Mouse (Mus musculus): ENCODE measurements at regions not wholly inside any gene's neighbourhood (a gene's known extent, or its start where the extent isn't known, plus 50 kb on each side); places are given as distances from the start of the nearest gene placed in this dataset.

- no peak for ATAC-seq (ENCODE audit: low FRiP score)
- WGBS, result 53% methylated on average over 10 of the region's 10 CpGs
- Histone ChIP-seq H3K4me3 (no peak overlapping the region), H3K27ac (no peak overlapping the region), H3K27me3 (0 out of 2 replicates have a peak, but pooled peaks cover 7% of the 10 kb centered on the region), H3K4me1 (peaks cover 31% of the 10 kb centered on the region), H3K9me3 (replicated peaks) (no peaks in the 10 kb centered on the region), H3K4me2 (replicated peaks) (no peak overlapping the region), H3K36me3 (no peaks in the 10 kb centered on the region), H3K9ac (no peak overlapping the region)
These were observed 188.8 kb upstream of the Six2 start for GRCm38 (mm10) chr17:85876853-85877252.

GRCm38 (mm10) chr17:85873853-85874586 lies 185.9 kb upstream of the Six2 start:
- Histone ChIP-seq H3K4me1 (peaks cover 45% of the 10 kb centered on the region), H3K27ac (peak overlapping the region; percentile 35; the same call in 1 of the 2 replicates), H3K4me2 (replicated peaks) (peak overlapping the region; percentile 31), H3K9ac (no peak overlapping the region), H3K36me3 (no peaks in the 10 kb centered on the region), H3K9me3 (replicated peaks) (no peaks in the 10 kb centered on the region), H3K27me3 (0 out of 2 replicates have a peak, but pooled peaks cover 7% of the 10 kb centered on the region), H3K4me3 (no peak overlapping the region)
- 18% methylated on average over 13 of the region's 13 CpGs for WGBS
- peak; percentile 66 for ATAC-seq (ENCODE audit: low FRiP score)

DNA sequence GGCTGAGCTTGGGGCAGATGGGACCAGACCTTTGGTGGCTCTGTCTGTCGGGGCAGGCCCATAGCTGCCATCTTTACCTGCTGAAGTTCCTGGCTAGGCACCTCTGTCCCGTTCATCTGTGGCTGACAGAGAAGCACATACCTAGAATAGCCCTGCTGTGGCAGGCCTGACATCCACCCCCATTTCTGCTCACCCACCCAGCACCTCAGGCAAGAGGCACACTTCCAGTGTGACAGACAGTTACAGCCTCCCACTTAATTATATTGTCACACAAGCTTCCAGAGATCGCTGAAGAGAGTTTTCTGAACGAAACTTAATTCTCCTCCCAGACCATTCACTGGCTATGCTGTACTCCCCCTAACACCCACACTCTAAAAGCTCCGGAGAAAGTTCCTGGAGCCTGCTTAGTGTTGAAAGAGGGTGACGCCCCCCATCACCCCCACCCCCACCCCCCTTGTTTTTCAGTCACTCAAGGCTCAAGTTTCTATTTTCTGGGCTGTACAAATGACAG lies 184.9 kb upstream of the Six2 start:
- Histone ChIP-seq H3K4me3 (no peak overlapping the region), H3K4me2 (replicated peaks) (no peak overlapping the region), H3K27ac (no peak overlapping the region), H3K27me3 (0 out of 2 replicates have a peak, but pooled peaks cover 7% of the 10 kb centered on the region), H3K9ac (no peak overlapping the region), H3K4me1 (peaks cover 54% of the 10 kb centered on the region), H3K36me3 (no peaks in the 10 kb centered on the region), H3K9me3 (replicated peaks) (no peaks in the 10 kb centered on the region)
- 51% methylated on average over 6 of the region's 6 CpGs for WGBS
- ATAC-seq (ENCODE audit: low FRiP score), result no peak

- peaks cover 47% of the 10 kb centered on the region for H3K4me1 ChIP-seq
- no peak for ATAC-seq (ENCODE audit: low FRiP score)
- H3K36me3 ChIP-seq, result no peaks in the 10 kb centered on the region
- H3K4me3 ChIP-seq, result no peak overlapping the region
- H3K9ac ChIP-seq, result no peak overlapping the region
- no peak overlapping the region for H3K4me2 ChIP-seq (replicated peaks)
- peak overlapping the region; percentile 71 for H3K27ac ChIP-seq
- 54% methylated on average over 8 of the region's 8 CpGs for WGBS
- H3K27me3 ChIP-seq, result 0 out of 2 replicates have a peak, but pooled peaks cover 4% of the 10 kb centered on the region
- H3K9me3 ChIP-seq (replicated peaks), result no peaks in the 10 kb centered on the region
These were observed 182.3 kb upstream of the Six2 start for GRCm38 (mm10) chr17:85870406-85870805.

DNA sequence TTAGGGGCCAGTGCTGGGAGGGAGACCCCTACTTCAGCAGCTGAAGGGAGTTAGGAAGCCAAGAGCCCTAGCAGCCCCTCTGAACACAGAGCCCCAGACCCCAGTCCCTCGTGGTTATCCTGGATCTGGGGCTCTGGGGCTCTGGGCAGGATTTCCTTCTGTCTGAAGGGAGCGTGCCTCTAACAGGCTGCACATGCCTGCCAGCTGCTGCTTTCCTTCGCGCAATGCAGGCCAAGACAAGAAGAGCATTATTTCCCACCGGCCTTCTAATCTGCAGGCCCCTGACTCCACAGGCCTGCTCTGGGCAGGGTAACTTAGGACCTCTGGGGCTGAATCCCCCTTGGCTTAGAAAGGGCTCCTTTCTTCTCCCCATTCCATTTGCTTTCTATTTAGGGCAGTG lies 181.1 kb upstream of the Six2 start:
- Histone ChIP-seq H3K9me3 (replicated peaks) (no peaks in the 10 kb centered on the region), H3K9ac (no peak overlapping the region), H3K4me2 (replicated peaks) (no peak overlapping the region), H3K27ac (peak overlapping the region; percentile 71), H3K27me3 (0 out of 2 replicates have a peak, but pooled peaks cover 3% of the 10 kb centered on the region), H3K36me3 (no peaks in the 10 kb centered on the region), H3K4me3 (no peak overlapping the region), H3K4me1 (peaks cover 40% of the 10 kb centered on the region)
- ATAC-seq (ENCODE audit: low FRiP score), result 0 out of 2 replicates have a peak, but pooled peaks have one; percentile 44
- WGBS, result 35% methylated on average over 5 of the region's 5 CpGs

- ATAC-seq (ENCODE audit: low FRiP score), result no peak
These were observed 180.0 kb upstream of the Six2 start for GRCm38 (mm10) chr17:85867945-85868616.

DNA sequence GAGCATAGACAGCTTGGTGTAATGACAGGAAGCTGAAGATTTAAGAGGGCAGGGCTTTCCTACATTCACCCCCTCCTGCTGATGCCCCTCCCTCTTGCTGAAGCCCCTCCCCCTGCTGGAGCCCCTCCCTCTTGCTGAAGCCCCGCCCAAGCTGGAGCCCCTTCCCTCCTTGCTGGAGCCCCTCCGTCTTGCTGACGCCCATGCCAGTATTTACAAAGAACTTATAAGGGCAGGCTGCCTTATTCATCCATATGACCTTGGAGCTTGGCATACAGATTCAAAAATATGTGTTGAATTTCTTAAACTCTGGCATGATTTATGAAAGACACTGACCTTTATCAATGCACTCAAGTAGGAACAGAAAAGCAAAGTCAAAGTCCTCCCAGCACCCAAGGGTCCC lies 178.5 kb upstream of the Six2 start:
- 79% methylated on average over 3 of the region's 3 CpGs for WGBS
- no peaks in the 10 kb centered on the region for H3K9me3 ChIP-seq (replicated peaks)
- no peak overlapping the region for H3K4me3 ChIP-seq
- H3K4me1 ChIP-seq, result peaks cover 25% of the 10 kb centered on the region
- H3K27ac ChIP-seq, result no peak overlapping the region
- no peaks in the 10 kb centered on the region for H3K27me3 ChIP-seq
- no peak overlapping the region for H3K4me2 ChIP-seq (replicated peaks)
- ATAC-seq (ENCODE audit: low FRiP score), result no peak
- no peak overlapping the region for H3K9ac ChIP-seq
- no peaks in the 10 kb centered on the region for H3K36me3 ChIP-seq

More at GRCm38 (mm10) chr17:85867945-85868616, 180.0 kb upstream of the Six2 start:
- no peak overlapping the region for H3K9ac ChIP-seq
- WGBS, result 81% methylated on average over 12 of the region's 12 CpGs
- no peaks in the 10 kb centered on the region for H3K9me3 ChIP-seq (replicated peaks)
- H3K4me1 ChIP-seq, result peaks cover 32% of the 10 kb centered on the region
- H3K4me2 ChIP-seq (replicated peaks), result no peak overlapping the region
- no peak overlapping the region for H3K4me3 ChIP-seq
- H3K36me3 ChIP-seq, result no peaks in the 10 kb centered on the region
- H3K27ac ChIP-seq, result peak overlapping the region; percentile 30; the same call in 1 of the 2 replicates
- H3K27me3 ChIP-seq, result 0 out of 2 replicates have a peak, but pooled peaks cover 3% of the 10 kb centered on the region

GRCm38 (mm10) chr17:85865940-85866339 lies 177.9 kb upstream of the Six2 start:
- Histone ChIP-seq H3K4me1 (peaks cover 25% of the 10 kb centered on the region), H3K9me3 (replicated peaks) (no peaks in the 10 kb centered on the region), H3K9ac (no peak overlapping the region), H3K27ac (no peak overlapping the region), H3K27me3 (no peaks in the 10 kb centered on the region), H3K4me3 (no peak overlapping the region), H3K4me2 (replicated peaks) (no peak overlapping the region), H3K36me3 (no peaks in the 10 kb centered on the region)
- no peak for ATAC-seq (ENCODE audit: low FRiP score)
- 86% methylated on average over 4 of the region's 4 CpGs for WGBS

GRCm38 (mm10) chr17:85861328-85861727 lies 173.3 kb upstream of the Six2 start:
- no peaks in the 10 kb centered on the region for H3K27me3 ChIP-seq
- H3K4me2 ChIP-seq (replicated peaks), result no peak overlapping the region
- H3K4me1 ChIP-seq, result peaks cover 14% of the 10 kb centered on the region
- no peak overlapping the region for H3K9ac ChIP-seq
- no peak for ATAC-seq (ENCODE audit: low FRiP score)
- no peaks in the 10 kb centered on the region for H3K9me3 ChIP-seq (replicated peaks)
- H3K4me3 ChIP-seq, result no peak overlapping the region
- H3K36me3 ChIP-seq, result no peaks in the 10 kb centered on the region
- no peak overlapping the region for H3K27ac ChIP-seq
- WGBS, result 78% methylated on average over 9 of the region's 9 CpGs

DNA sequence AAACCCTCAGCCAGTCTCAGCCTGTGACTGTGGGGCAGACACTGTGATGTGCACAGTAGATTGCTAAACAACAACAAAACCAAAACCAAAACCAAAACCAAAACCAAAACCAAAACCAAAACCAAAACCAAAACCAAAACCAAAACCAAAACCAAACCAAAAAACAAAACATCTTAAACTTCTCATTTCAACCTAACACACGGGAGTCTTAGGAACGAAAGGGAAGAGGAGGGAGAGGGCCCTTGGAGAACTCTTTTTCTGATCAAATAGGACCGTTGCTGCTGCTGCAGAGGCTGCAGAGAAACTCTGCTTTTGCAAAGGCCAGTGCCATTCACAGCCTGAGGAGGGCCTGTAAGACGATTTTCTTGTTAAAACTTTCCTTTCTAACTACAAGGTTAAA lies 172.7 kb upstream of the Six2 start:
- Histone ChIP-seq H3K4me3 (no peak overlapping the region), H3K4me2 (replicated peaks) (no peak overlapping the region), H3K9ac (no peak overlapping the region), H3K36me3 (no peaks in the 10 kb centered on the region), H3K9me3 (replicated peaks) (no peaks in the 10 kb centered on the region), H3K4me1 (peaks cover 14% of the 10 kb centered on the region), H3K27ac (no peak overlapping the region), H3K27me3 (no peaks in the 10 kb centered on the region)
- 54% methylated on average over 4 of the region's 4 CpGs for WGBS
- ATAC-seq (ENCODE audit: low FRiP score), result no peak

DNA sequence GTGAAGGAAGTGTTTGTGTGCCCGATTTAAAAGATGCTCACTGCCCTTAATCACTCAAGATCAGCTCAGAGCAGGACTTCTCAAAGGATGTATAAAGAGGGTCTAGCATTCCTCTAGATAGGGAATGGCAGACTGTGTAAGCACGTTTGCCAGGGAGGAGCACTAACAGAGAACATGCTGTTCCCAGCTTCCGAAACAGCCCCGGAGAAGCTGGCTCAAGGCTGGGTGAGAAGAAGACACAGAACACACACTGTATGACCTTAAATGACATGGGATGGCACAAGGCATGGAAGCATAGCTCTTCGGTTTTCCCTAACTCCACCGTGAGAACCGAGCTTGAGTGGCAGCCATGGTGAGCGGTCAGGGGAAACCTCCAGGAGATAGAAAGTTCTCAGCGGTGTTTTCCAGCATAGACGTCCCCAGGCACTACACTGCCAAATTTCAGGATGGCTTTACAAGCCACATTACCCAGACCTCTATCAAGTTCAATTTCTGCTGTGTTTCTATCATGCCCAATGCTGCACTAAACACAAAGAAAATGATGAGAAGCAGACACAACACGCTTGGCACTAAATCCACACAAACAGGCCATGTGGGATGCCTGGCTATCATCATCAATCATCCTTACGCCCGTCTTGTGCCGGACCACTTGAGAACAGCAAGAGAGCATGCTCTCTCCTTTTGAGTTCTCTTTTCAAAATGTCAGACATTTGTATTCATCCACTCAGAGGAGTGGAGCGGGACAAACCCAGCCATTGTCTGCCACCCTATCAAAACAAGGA lies 172.0 kb upstream of the Six2 start:
- H3K9me3 ChIP-seq (replicated peaks), result no peaks in the 10 kb centered on the region
- H3K4me1 ChIP-seq, result peaks cover 14% of the 10 kb centered on the region
- no peak overlapping the region for H3K4me2 ChIP-seq (replicated peaks)
- 75% methylated on average over 15 of the region's 15 CpGs for WGBS
- no peaks in the 10 kb centered on the region for H3K27me3 ChIP-seq
- ATAC-seq (ENCODE audit: low FRiP score), result no peak
- H3K9ac ChIP-seq, result no peak overlapping the region
- H3K27ac ChIP-seq, result no peak overlapping the region
- no peak overlapping the region for H3K4me3 ChIP-seq
- no peaks in the 10 kb centered on the region for H3K36me3 ChIP-seq

DNA sequence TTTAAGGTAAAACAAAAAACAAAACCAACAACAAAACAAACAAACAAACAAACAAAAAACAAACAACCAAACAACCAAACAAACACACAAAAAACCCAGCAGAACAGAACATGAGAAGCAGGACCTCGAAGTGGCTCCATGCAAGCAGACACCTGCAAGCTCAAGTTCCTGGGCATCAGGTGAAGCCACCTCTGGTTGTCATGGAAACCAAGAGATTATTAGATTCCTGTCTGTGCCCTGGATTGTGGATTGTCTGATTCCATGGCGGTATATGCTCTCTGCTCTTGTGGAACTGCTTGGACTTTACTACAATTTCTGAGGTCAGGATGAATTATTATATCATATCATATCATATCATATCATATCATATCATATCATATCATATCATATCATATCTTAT lies 170.4 kb upstream of the Six2 start:
- 81% methylated on average over 2 of the region's 2 CpGs for WGBS
- Histone ChIP-seq H3K4me1 (peaks cover 14% of the 10 kb centered on the region), H3K27ac (no peak overlapping the region), H3K36me3 (no peaks in the 10 kb centered on the region), H3K27me3 (no peaks in the 10 kb centered on the region), H3K9ac (no peak overlapping the region), H3K4me3 (no peak overlapping the region), H3K9me3 (replicated peaks) (no peaks in the 10 kb centered on the region), H3K4me2 (replicated peaks) (no peak overlapping the region; the same call in 1 of the 2 replicates)
- ATAC-seq (ENCODE audit: low FRiP score), result no peak
